Mouse (Mus musculus) heart, adult 8-10 months (tissue): ENCODE data around the gene Usp3. TPM values are rescaled to one million over a fixed set of nuclear protein-coding genes. Genes with fewer than 3 reads are reported as not detected.

Source experiments
- DNase-seq: peaks from one replicate; pipeline ENCODE4 v3.0.0; 2022; ENCODE audit warnings: low spot score
- total RNA-seq, 4 experiments: library from RNA; stranded (reverse); gene quantifications; 2 replicates each; pipeline ENCODE4 v1.2.4; 2022

Usp3 gene
- total RNA-seq, 4 experiments from 2014 or later: 19.8 to 26.5 (median 21.9) TPM

GRCm38 (mm10) chr9:66571986-66572700 is 20.8 kb downstream of the Usp3 start:
- DNase-seq: no peak

- no peak for DNase-seq
Measured at GRCm38 (mm10) chr9:66562215-66562614, 30.7 kb downstream of the Usp3 start.

GRCm38 (mm10) chr9:66561496-66561895 is 31.4 kb downstream of the Usp3 start:
- no peak for DNase-seq

DNA sequence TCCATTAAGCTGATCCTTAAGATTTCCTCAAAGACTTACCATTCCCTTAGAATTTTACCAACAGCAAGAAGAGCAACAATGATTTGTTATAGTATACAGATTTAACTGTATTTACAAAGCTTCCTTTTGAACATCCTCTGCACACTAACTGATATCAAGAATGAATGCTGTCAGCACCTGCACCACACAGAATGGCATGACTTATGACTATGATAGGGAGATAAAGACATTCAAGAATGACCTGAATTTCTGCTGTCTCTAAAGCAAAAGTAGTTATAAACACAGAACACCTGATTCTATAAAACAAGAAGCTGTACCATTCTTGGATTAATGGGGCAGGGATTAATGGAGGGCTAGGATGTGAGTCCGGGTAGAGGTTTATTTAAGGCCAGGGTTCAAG is 32.2 kb downstream of the Usp3 start:
- DNase-seq: no peak

DNA sequence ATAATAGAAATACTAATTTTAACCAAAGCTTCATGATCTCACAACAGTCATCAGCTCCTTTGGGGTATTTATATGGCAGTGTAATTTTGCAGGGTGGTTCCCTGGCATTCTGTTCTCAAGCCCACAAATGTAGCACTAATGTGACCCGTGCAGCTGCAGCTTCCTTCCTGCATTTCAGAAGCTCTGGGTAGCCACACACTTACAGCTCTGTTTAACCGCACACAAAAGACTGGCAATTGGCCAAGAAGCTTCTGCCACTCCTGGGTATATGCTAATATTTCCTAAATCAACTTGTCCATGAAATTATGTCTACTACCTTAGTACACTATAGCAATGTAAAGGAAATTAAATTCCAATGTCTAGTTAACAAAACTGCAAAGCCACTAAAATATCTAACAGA is 32.6 kb downstream of the Usp3 start:
- DNase-seq: peak; percentile 14

DNA sequence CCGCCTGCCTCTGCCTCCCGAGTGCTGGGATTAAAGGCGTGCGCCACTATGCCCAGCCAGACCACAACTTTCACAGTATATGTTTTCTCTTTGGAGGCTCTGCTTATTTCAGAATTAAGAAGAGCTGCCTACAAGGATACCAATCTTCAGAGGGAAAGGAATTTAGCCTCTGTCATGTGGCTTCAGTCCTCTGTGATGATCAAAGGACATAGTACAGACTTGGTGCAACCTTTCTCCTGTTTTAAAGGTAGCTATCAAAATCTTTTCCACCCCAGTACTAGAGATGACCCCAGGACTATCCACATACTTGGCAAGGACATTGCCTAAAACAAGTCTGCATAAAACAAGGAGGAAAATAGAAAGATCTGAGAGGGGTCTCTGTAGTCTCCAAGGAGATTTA is 34.0 kb downstream of the Usp3 start:
- no peak for DNase-seq

- DNase-seq: no peak
Measured at GRCm38 (mm10) chr9:66542785-66543184, 50.2 kb downstream of the Usp3 start.

DNA sequence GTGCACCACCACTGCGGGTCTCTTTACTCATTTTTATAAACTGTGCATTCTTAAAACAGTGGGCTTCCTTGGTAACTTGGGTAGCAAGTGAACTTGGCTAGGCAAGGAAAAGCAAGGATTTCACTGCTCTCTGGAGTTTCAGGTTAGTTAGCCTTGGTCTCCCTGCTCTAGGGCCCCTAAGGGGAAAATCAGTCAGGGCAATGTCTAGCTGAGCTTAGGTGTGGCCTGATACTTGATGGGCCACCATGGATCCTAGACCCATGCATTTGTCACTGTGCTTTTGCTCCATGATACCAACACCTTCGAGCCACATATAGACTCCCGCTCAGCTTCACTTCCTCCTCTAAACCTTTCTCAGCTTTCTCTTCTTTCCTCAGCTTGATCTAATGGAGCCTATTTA is 71.3 kb downstream of the Usp3 start:
- no peak for DNase-seq

DNA sequence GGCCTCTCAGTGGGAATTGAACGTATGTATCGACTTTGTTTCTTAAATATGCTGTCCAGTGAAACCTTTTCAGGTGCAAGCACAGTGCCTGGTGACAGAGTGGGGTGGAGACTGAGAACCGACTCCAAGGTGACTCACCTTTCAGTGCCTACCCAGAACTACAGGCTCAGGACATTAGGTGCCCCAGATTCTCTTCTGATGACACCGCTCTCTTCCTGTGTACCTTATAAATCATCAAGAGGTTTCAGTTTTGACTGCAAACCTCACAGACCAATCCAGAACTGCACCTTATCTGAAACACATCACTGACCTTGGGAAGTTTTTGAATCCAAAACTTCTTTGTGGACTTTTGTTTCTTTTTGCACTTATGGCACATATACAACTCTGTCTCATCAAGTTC is 72.6 kb downstream of the Usp3 start:
- DNase-seq: no peak

DNA sequence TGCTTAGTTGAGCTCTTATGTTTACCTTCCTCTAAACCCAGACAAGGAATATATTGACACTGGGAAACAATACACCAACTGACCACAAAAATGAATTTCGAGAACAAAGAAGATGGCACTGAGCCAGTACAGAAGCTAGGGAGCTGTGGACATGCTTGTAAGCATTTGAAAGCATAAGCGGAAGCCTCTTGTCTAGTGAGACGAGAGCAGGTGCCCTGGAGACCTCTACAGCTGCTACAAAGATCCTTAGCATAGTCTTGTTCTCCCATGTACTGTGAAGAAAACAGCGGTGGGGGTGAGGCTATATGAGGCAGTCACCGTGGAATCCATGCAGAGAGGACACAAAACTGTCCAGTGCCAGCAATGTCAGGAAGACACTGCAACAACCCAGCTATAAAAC is 74.0 kb downstream of the Usp3 start:
- DNase-seq: no peak

DNA sequence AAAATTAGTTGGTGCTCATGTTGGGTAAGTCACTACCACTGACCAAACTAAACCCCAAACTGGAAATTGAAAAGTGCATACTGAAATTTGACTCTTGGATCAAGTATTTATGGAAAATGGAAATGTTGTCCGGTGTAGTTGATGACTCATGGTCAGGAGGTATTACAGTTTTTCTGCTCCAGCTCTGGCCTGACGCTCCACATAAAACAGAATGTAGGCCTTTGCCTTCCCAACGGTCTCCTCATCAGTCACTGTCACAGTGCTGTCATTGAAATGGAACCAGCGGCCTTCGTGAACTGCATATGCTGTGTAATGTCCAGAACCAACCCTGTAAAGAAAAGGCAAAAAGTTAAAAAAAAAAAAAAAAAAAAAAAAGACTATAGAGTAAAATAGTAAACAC is 74.7 kb downstream of the Usp3 start:
- DNase-seq: no peak

GRCm38 (mm10) chr9:66517746-66518145 is 75.2 kb downstream of the Usp3 start:
- DNase-seq: no peak

DNA sequence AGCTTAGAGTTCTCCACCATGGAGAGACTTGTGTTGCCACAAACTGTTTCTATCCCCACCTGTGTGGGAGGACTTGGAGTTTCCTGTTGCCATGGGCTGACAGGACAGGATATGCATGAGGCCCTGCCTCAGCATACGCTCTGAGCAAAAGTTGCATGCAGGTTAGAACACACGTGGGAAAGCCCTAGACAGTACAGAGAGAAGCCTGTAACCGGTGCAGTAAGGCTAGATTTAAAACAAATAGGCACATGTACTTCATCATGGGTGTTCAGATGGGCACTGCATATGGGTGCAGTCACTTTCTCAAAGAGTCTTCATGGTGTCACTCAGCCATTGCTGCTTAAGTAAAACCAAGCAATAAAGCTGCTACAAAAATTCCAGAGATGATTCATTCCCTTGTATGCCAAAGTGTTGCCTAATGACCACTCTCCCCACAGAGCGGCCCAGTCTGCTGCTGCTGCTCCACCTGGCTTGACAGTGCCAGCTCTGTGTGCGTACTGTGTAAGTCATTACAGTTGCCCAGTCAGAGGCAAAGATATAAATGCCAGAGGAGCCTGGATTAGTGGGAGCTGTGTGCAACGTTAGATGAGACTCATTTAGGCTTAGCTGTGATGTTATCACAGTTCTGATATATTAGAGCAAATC is 76.5 kb downstream of the Usp3 start:
- no peak for DNase-seq

GRCm38 (mm10) chr9:66515680-66516210 is 77.2 kb downstream of the Usp3 start:
- no peak for DNase-seq

DNA sequence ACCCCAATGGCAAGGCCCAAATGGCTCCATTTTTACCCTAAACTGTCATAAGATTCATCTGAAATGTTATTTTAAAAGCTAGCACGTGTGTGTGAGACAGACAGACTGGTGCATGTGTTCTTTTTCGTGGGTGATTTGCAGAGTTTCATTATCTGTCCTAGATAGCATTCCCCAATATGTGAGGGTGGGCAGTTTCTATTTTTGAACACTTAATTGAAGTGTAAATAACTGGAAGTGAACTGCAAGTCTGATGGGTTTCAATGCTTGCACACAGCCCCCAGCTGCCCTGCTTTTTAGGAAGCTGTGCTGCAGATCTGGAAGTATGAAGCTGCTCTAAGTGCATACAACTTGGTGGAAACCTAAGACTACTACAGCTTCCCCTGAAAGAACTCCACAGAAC is 77.8 kb downstream of the Usp3 start:
- no peak for DNase-seq

DNA sequence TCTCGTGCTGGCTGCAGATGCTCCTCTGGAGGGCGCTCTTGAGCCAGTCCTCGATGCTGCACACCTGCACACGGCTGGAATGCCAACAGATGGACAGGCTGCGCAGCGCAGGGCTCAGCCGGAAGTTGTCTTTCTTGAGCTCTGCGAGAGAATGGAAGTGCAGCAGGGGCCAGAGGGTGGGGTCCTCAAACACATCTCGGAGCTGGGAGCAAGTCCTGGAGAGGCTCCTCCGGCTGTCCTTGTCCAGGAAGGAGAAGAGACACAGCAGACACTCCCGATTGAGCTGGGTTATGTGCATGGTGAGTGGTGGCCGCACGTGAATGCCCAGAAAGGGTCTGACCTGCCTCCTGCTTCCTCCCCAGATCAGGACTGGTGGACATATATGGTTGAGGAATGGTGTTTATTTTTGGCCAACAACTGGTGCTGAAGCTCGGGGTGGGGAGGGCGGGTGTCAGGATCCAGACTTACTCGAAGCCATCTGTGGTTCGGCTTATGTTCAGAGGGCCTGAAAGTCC is 78.6 kb downstream of the Usp3 start, which contains the start of gene Fbxl22:
Gene Fbxl22 (minus strand): TSS at position 338 of the 515 bp plus-strand sequence.
- peak; percentile 36 for DNase-seq

GRCm38 (mm10) chr9:66513661-66514255 is 79.2 kb downstream of the Usp3 start:
- DNase-seq: no peak

DNA sequence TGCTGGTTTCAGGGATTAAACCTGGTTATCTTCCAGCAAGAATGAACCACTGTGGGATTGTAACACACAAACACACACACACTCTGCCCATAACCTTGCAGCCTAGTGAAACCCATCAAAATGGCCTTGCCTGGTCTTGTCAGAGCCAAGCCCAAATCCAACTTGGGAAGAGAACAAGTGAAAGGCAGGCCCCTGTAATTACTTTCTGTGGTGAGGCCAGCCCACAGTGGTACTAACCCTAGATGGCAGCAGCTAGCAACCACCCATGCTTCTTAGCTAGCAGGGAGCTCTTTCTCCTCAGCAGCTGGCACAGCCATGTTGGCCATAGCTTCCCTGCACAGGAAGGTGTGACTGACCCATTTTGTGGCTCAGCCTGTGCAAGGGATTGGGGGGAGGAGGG is 79.8 kb downstream of the Usp3 start:
- peak; percentile 44 for DNase-seq

DNA sequence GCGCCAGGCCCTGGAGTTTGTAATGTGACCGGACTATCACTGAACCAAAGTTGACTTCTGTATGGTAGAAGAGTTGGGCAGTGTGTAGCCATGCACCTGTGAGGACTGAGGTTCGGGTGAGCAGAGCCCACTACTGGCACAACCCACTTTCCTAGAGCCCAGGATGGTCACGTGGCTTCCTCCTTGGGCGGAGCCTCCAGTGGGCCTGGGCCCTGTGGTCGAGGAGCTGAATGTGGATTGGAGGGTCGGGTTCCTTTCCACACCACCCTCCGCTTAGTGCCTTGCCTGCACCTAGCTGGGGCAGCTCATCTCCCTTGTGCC is 80.6 kb downstream of the Usp3 start:
- peak; percentile 80 for DNase-seq

DNA sequence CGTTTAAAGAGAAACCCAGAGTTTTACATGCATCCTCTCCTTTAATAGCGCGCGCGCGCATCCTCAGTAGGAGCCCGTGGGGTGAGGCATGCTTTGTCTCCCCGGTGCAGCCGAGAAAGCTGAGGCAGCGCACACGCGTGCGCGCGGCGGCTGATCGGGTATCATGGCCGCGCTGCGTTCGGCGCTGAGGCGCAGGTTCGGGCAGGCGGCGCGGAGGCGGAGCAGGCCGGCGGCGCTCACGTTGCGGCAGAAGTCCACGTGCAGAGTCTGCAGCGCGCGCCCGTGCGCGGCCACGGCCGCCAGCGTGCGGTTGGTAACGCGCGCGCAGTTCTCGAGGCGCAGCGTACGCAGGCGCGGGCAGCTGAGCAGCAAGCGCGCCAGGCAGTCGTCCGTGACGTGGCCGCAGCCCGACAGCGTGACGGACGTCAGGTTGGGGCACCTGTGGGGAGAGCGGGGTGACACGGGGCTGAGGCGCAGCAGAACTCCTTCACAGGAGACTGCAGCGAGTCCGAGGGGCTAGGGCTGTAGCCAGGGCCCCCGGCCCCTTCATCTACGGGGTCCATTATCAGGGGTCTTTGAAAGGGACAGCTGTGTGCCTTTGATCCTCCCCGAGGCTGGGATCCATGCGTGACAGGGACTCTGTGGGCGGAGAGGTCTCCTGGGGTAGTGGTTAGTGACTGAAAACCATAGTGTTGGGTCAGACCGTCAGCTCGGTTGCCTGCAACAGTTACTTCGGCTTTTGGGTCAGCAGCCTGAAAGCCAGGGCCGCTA is 81.2 kb downstream of the Usp3 start:
- DNase-seq: peak; percentile 88

- DNase-seq: no peak
Measured at GRCm38 (mm10) chr9:66510944-66511343, 82.0 kb downstream of the Usp3 start.

DNA sequence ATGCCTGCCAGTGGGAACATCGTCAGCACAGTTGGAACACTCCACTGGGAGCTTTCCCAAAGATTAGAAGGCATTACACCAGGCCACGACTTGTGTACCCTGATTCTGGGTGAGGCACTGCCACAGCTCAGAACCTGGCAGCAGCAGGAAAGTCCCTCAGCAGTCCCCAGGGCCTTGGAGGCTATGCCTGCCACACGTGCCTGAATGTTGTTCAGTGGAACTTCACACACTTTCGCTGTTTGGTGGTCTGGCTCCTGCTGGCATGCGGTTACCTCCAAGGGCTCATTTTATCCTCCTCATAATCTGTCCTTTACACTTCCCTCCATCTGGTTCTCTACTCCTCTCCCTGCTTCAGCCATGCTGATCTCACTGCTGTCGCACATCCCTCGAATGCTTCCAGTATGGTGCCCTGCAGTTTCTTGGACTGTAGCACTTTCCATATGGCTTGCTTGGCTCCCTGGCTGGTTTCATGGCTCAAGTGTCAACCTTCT is 82.5 kb downstream of the Usp3 start:
- peak; percentile 41 for DNase-seq
